Mouse (Mus musculus): ENCODE results near the gene Ushbp1. TPM values are rescaled to one million over a fixed set of nuclear protein-coding genes. Genes with fewer than 3 reads are reported as not detected.
"Not testable (repeated sequence)": the region's sequence is repeated elsewhere in the genome, so short reads cannot be mapped to it uniquely, and the experiment has no call there.

Gene Ushbp1
- 3.0 and 4.4 TPM in 2 replicates for total RNA-seq (2014; rRNA removed)
- polyA plus RNA-seq (2015; fragmentation: Nextera tagmentation; extraction: Ambion mirVana), result 3.9 and 4.3 TPM in 2 replicates

DNA sequence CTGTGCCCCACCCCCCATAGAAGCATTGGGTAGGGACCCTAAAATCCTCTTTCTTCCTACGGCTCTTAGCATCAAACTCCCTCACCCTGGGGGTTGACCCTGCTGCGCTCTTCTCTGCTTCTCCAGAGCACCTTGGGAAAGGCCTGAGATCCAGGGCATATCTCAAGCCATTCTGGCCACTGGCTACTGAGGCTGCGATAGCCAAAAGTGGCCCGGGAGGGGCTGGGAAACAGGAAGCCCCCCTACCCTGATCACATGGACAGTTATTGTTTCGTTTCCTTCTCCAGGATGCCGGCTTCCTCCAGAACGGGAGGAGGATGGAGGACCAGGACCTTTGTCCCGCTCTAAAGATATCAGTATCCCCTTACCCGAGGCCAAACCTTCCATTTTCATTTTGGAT, at the start of gene Ushbp1:
Ushbp1 (minus strand) TSS at position 174 of the 400 bp plus-strand sequence.
- Histone ChIP-seq H3K9me3 (ENCODE audit: low read length) (no peaks in the 10 kb centered on the region), H3K4me2 (ENCODE audit: low read depth, low read length, poor library complexity, severe bottlenecking) (peak within 1 kb of the TSS; percentile 32), H3K4me3 (ENCODE audit: low read depth, low read length) (peak within 1 kb of the TSS; percentile 61; the same call in 1 of the 2 replicates), H3K36me3 (ENCODE audit: insufficient read depth, low read length) (peaks cover 6% of the 10 kb centered on the region), H3K27ac (ENCODE audit: low read depth, low read length) (peak within 1 kb of the TSS; percentile 60; the same call in 1 of the 2 replicates), H3K27me3 (ENCODE audit: insufficient read depth, low read length) (no peaks in the 10 kb centered on the region), H3K9ac (replicated peaks; ENCODE audit: low read length, poor library complexity, severe bottlenecking) (no peak within 1 kb of the TSS), H3K4me1 (ENCODE audit: insufficient read depth, low read length) (peaks cover 8% of the 10 kb centered on the region)
- ATAC-seq (ENCODE audit: low FRiP score), result no peak
- no peak for TF ChIP-seq CTCF (IDR thresholded peaks at IDR 0.05)
- WGBS, result 87% methylated on average over 9 of the region's 9 CpGs
- no peak for DNase-seq (ENCODE audit: low spot score)

GRCm38 (mm10) chr8:71445096-71445495, 49.5 kb upstream of the Ushbp1 start:
- Histone ChIP-seq H3K27me3 (ENCODE audit: insufficient read depth, low read length) (no peaks in the 10 kb centered on the region), H3K4me1 (ENCODE audit: insufficient read depth, low read length) (no peaks in the 10 kb centered on the region), H3K4me2 (ENCODE audit: low read depth, low read length, poor library complexity, severe bottlenecking) (no peak overlapping the region), H3K9ac (replicated peaks; ENCODE audit: low read length, poor library complexity, severe bottlenecking) (no peak overlapping the region), H3K27ac (ENCODE audit: low read depth, low read length) (no peak overlapping the region), H3K4me3 (ENCODE audit: low read depth, low read length) (no peak overlapping the region), H3K36me3 (ENCODE audit: insufficient read depth, low read length) (no peaks in the 10 kb centered on the region), H3K9me3 (ENCODE audit: low read length) (no peaks in the 10 kb centered on the region)
- no peak for ATAC-seq (ENCODE audit: low FRiP score)
- WGBS, result 85% methylated on average over 7 of the region's 7 CpGs
- TF ChIP-seq CTCF (IDR thresholded peaks at IDR 0.05), result no peak
- DNase-seq (ENCODE audit: low spot score), result no peak

DNA sequence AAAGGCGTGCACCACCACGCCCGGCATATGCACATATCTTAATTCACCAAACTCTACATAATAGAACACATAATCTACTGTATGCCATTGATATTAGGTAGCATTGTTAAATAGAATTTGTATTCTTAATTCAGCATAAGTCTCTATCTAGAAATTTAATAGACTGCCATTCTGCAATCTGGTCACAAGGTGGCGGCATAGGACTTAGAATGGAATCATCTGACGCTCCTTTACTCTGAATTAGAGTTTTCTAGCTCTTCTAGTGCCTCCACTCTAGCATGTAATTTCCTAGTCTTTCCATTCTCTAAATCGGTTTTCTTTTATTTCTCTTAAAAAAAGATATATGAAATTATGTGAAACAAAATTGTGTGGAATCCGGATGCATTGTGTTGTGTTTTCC, 45.8 kb upstream of the Ushbp1 start:
- ATAC-seq (ENCODE audit: low FRiP score) (0 out of 2 replicates have a peak, but pooled peaks have one; percentile 23), DNase-seq (ENCODE audit: low spot score) (peak; percentile 84)
- H3K36me3 ChIP-seq (ENCODE audit: insufficient read depth, low read length), result no peaks in the 10 kb centered on the region
- no peaks in the 10 kb centered on the region for H3K4me1 ChIP-seq (ENCODE audit: insufficient read depth, low read length)
- no peak overlapping the region for H3K4me2 ChIP-seq (ENCODE audit: low read depth, low read length, poor library complexity, severe bottlenecking)
- H3K9me3 ChIP-seq (ENCODE audit: low read length), result no peaks in the 10 kb centered on the region
- H3K27ac ChIP-seq (ENCODE audit: low read depth, low read length), result no peak overlapping the region
- peak; percentile 89 for TF ChIP-seq CTCF (IDR thresholded peaks at IDR 0.05)
- no peaks in the 10 kb centered on the region for H3K27me3 ChIP-seq (ENCODE audit: insufficient read depth, low read length)
- under 1% methylated on average over 7 of the region's 7 CpGs for WGBS
- H3K4me3 ChIP-seq (ENCODE audit: low read depth, low read length), result no peak overlapping the region
- H3K9ac ChIP-seq (replicated peaks; ENCODE audit: low read length, poor library complexity, severe bottlenecking), result no peak overlapping the region

DNA sequence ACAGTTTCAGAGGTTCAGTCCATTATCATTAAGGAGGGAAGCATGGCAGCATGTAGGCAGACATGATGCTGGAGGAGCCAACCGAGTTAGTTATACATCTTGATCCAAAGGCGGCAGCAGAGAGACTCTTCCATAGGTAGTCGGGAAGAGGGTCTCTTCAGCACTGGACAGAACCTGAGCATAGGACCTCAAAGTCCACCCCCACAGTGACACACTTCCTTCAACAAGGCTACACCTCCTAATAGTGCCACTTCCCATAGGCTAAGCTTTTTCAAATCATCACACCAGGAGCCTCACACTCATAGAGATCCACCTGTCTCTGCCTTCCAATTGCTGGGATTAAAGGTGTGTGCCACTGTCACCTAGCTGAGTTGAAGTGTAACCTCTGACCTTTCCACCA, 41.4 kb upstream of the Ushbp1 start:
- Histone ChIP-seq H3K4me1 (ENCODE audit: insufficient read depth, low read length) (no peaks in the 10 kb centered on the region), H3K9me3 (ENCODE audit: low read length) (no peaks in the 10 kb centered on the region), H3K27ac (ENCODE audit: low read depth, low read length) (no peak overlapping the region), H3K36me3 (ENCODE audit: insufficient read depth, low read length) (no peaks in the 10 kb centered on the region), H3K4me3 (ENCODE audit: low read depth, low read length) (no peak overlapping the region), H3K9ac (replicated peaks; ENCODE audit: low read length, poor library complexity, severe bottlenecking) (no peak overlapping the region), H3K27me3 (ENCODE audit: insufficient read depth, low read length) (no peaks in the 10 kb centered on the region), H3K4me2 (ENCODE audit: low read depth, low read length, poor library complexity, severe bottlenecking) (no peak overlapping the region)
- no peak for TF ChIP-seq CTCF (IDR thresholded peaks at IDR 0.05)
- WGBS, result 54% methylated on average over 3 of the region's 3 CpGs
- no peak for ATAC-seq (ENCODE audit: low FRiP score)
- no peak for DNase-seq (ENCODE audit: low spot score)

GRCm38 (mm10) chr8:71432935-71433334, 37.3 kb upstream of the Ushbp1 start:
- not testable (repeated sequence) for H3K4me1 ChIP-seq (ENCODE audit: insufficient read depth, low read length); H3K36me3 ChIP-seq (ENCODE audit: insufficient read depth, low read length); H3K27ac ChIP-seq (ENCODE audit: low read depth, low read length); H3K4me3 ChIP-seq (ENCODE audit: low read depth, low read length); H3K4me2 ChIP-seq (ENCODE audit: low read depth, low read length, poor library complexity, severe bottlenecking); DNase-seq (ENCODE audit: low spot score); H3K9ac ChIP-seq (replicated peaks; ENCODE audit: low read length, poor library complexity, severe bottlenecking); H3K27me3 ChIP-seq (ENCODE audit: insufficient read depth, low read length); H3K9me3 ChIP-seq (ENCODE audit: low read length); ATAC-seq (ENCODE audit: low FRiP score)
- WGBS, result 90% methylated on average over 1 of the region's 1 CpGs

DNA sequence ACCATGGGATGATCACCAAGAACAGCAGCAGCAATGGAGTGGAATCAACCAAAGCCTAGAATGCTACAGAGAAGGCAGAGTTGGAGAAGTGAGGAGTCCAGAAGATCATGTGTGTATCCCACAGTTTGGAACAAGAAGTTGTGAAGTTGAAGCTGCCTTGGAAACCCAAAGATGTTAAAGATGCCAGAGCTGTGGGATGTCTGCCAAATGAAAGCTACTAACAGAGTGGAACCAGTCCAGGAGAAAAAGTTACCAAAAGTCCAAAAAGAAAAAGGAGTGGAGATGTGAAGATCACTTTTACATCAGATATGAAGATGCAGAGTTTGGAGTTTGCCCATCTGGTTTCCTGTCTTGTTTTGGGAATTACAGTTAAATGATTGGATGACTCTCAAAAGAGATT, 26.5 kb upstream of the Ushbp1 start:
- Histone ChIP-seq H3K4me1 (ENCODE audit: insufficient read depth, low read length) (no peaks in the 10 kb centered on the region), H3K9me3 (ENCODE audit: low read length) (no peaks in the 10 kb centered on the region), H3K4me3 (ENCODE audit: low read depth, low read length) (no peak overlapping the region), H3K27me3 (ENCODE audit: insufficient read depth, low read length) (no peaks in the 10 kb centered on the region), H3K27ac (ENCODE audit: low read depth, low read length) (no peak overlapping the region), H3K9ac (replicated peaks; ENCODE audit: low read length, poor library complexity, severe bottlenecking) (no peak overlapping the region), H3K36me3 (ENCODE audit: insufficient read depth, low read length) (no peaks in the 10 kb centered on the region), H3K4me2 (ENCODE audit: low read depth, low read length, poor library complexity, severe bottlenecking) (no peak overlapping the region)
- TF ChIP-seq CTCF (IDR thresholded peaks at IDR 0.05), result no peak
- ATAC-seq (ENCODE audit: low FRiP score) (no peak), DNase-seq (ENCODE audit: low spot score) (no peak)

Data from midbrain, postnatal 0 days (tissue).